ENCODE assay signal across 16 mouse cellular contexts in genomic region chr14:104175122-104175521, GRCm38 (mm10).
"Had no signal": no experiment of that assay in that cellular context is flagged by ENCODE, and none has a peak within 500 bp of the region (broad histone marks: within the 10 kb centered on the region; RNA-seq: fewer than 3 reads in every experiment).

No protein-coding gene starts in this region.

- H3K27me3 ChIP-seq: neural tube, embryonic 13.5 days; neural tube, embryonic 15.5 days; stomach, embryonic 15.5 days had no signal

- H3K9me3 ChIP-seq: neural tube, embryonic 13.5 days; neural tube, embryonic 15.5 days; stomach, embryonic 15.5 days had no signal

- H3K4me3 ChIP-seq: neural tube, embryonic 13.5 days; neural tube, embryonic 15.5 days; stomach, embryonic 15.5 days had no signal

- H3K27ac ChIP-seq: neural tube, embryonic 13.5 days; neural tube, embryonic 15.5 days; stomach, embryonic 15.5 days; stomach, postnatal 0 days had no signal

- H3K4me1 ChIP-seq: neural tube, embryonic 13.5 days; neural tube, embryonic 15.5 days; stomach, embryonic 15.5 days had no signal

- H3K36me3 ChIP-seq: neural tube, embryonic 13.5 days; neural tube, embryonic 15.5 days; stomach, embryonic 15.5 days had no signal

- H3K9ac ChIP-seq: neural tube, embryonic 13.5 days; neural tube, embryonic 15.5 days; stomach, embryonic 15.5 days had no signal

- H3K4me2 ChIP-seq: neural tube, embryonic 13.5 days; neural tube, embryonic 15.5 days; stomach, embryonic 15.5 days had no signal

- DNase-seq: retina, postnatal 1 day; right cerebral cortex, adult 18-20 months; right cerebral cortex, postnatal 14 days; right cerebral cortex, postnatal 25 days; right cerebral cortex, postnatal 4 days; spleen, adult 18-20 months; thymus, adult 18-20 months; thymus, adult 2 months; thymus, postnatal 14 days; thymus, postnatal 25 days; thymus, postnatal 36 days; thymus, postnatal 4 days had no signal
